Mouse (Mus musculus) liver, adult 2 months (tissue): Measurements from ENCODE around the gene Syde2.

Experiments
- CTCF ChIP-seq: fragments of 200-500 bp; IDR thresholded peaks from 2 replicates; pipeline ENCODE4 v1.5.1; 2011; ENCODE audit warnings: low read depth, low read length, control low read depth
- POLR2A ChIP-seq: fragments of 200-500 bp; IDR thresholded peaks from 2 replicates; pipeline ENCODE4 v1.6.1; 2011; ENCODE audit warnings: low read length, control low read depth; ENCODE audit not compliant: insufficient read depth; ENCODE audit errors: extremely low read depth

- TF ChIP-seq POLR2A: no peak
- no peak for TF ChIP-seq CTCF
Measured at GRCm38 (mm10) chr3:145946654-145947053, 41.0 kb upstream of the Syde2 start.
